Mouse (Mus musculus) forebrain, embryonic 14.5 days (tissue): ENCODE data around the gene Entpd8. TPM values are rescaled to one million over a fixed set of nuclear protein-coding genes. Genes with fewer than 3 reads are reported as not detected.

Experiments used
- ATAC-seq: fragments of 200-750 bp; cut with Nextera tagmentation; 2 replicates; pipeline ENCODE4 v1.8.0; 2017; ENCODE audit warnings: mild to moderate bottlenecking, moderate library complexity
- DNase-seq: peaks from one replicate; pipeline ENCODE4 v3.0.0-alpha.2; 2015; ENCODE audit warnings: low spot score
- H3K27ac ChIP-seq: fragments of 300-500 bp; sonication (generic); 2 replicates; pipeline ENCODE4 v1.5.1; 2014; ENCODE audit warnings: low read depth, mild to moderate bottlenecking, control low read depth, low read length, moderate library complexity
- H3K27me3 ChIP-seq: fragments of 300-500 bp; sonication (generic); replicated peaks from 2 replicates; pipeline ENCODE4 v1.6.1; 2014; ENCODE audit warnings: low read length, control low read depth, mixed read lengths; ENCODE audit not compliant: control insufficient read depth, insufficient read depth
- H3K36me3 ChIP-seq: fragments of 300-500 bp; sonication (generic); 2 replicates; pipeline ENCODE4 v1.6.1; 2014; ENCODE audit warnings: low read length, control low read depth; ENCODE audit not compliant: control insufficient read depth, insufficient read depth
- H3K4me1 ChIP-seq: fragments of 300-500 bp; sonication (generic); 2 replicates; pipeline ENCODE4 v1.6.1; 2014; ENCODE audit warnings: antibody characterized with exemption, low read length, control low read depth; ENCODE audit not compliant: control insufficient read depth, insufficient read depth
- H3K4me2 ChIP-seq: fragments of 300-500 bp; sonication (generic); 2 replicates; pipeline ENCODE4 v1.6.1; 2014; ENCODE audit warnings: mild to moderate bottlenecking, control low read depth, low read length
- H3K4me3 ChIP-seq: fragments of 300-500 bp; sonication (generic); 2 replicates; pipeline ENCODE4 v1.5.1; 2014; ENCODE audit warnings: low read depth, low read length, control low read depth
- H3K9ac ChIP-seq: fragments of 300-500 bp; sonication (generic); 2 replicates; pipeline ENCODE4 v1.6.1; 2014; ENCODE audit warnings: mild to moderate bottlenecking, low read length, control low read depth, moderate library complexity
- H3K9me3 ChIP-seq: fragments of 300-500 bp; sonication (generic); replicated peaks from 2 replicates; pipeline ENCODE4 v1.6.1; 2016; ENCODE audit warnings: low read length, control low read depth, mixed read lengths; ENCODE audit not compliant: control insufficient read depth
- WGBS: fragments of 180-500 bp; shearing (Covaris S2); extraction: QIAGEN DNeasy Blood & Tissue Kit; methylation state at CpG from one replicate; pipeline ENCODE4 v1.1.7; 2014; 5-methylcytosine and 5-hydroxymethylcytosine counted together
- polyA plus RNA-seq: library from polyadenylated mRNA; unstranded; fragments of >200 nt; fragmentation: Nextera tagmentation; extraction: Ambion mirVana; gene quantifications from 2 replicates; pipeline ENCODE4 v1.2.1, GENCODE M21; 2014

Gene Entpd8
- polyA plus RNA-seq, 1 experiment from 2014 or later = not detected

DNA sequence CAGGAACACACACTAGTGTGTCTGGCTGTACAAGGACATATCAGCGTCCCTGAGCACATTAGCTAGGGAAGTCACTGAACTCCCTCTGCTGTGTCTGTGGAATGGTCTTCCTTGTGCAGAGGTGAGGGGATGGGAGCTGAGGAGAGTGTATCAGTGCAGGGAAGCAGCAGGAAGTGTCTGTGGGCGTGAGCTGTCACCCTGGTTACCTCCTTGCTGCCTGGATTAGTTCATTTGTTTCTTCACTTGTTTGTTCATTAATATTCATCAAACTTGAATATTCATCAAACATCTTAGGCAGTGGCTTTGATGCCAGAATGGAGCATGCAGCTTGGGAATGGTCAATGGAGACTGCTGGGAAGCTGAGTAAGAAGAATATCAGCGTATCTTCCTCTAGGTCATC lies 19.6 kb downstream of the Entpd8 start:
- H3K27ac ChIP-seq = peak overlapping the region; percentile 28; the same call in 1 of the 2 replicates
- no peaks in the 10 kb centered on the region for H3K27me3 ChIP-seq
- no peaks in the 10 kb centered on the region for H3K36me3 ChIP-seq
- no peak overlapping the region for H3K4me2 ChIP-seq
- peak; percentile 52 for DNase-seq
- WGBS = 51% methylated on average over 3 of the region's 3 CpGs
- ATAC-seq = peak; percentile 59
- no peak overlapping the region for H3K9ac ChIP-seq
- H3K4me1 ChIP-seq = peaks cover 13% of the 10 kb centered on the region
- no peak overlapping the region for H3K4me3 ChIP-seq
- no peaks in the 10 kb centered on the region for H3K9me3 ChIP-seq

DNA sequence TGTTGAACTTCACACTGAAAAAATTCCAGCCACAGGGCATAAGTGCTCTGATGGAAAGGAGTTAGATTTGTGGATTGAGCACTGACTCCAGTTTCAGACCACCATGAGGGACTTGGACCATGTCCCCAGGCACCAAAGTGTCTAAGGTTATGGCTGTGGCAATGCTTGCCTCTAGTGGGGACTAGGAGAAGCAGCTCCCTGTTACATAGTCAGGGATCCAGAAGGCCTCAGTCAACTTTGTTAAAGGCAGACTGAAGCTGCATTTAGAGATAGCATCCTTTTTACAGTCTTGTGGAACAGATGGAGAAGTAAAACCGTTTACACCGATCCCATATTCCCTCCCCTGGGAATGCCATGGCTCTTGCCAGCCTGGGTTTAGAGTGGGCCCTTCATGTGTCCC lies 24.0 kb downstream of the Entpd8 start:
- WGBS = 87% methylated on average over 2 of the region's 2 CpGs
- Histone ChIP-seq H3K9me3 (no peaks in the 10 kb centered on the region), H3K4me1 (peaks cover 11% of the 10 kb centered on the region), H3K27me3 (no peaks in the 10 kb centered on the region), H3K27ac (no peak overlapping the region), H3K4me3 (no peak overlapping the region), H3K9ac (no peak overlapping the region), H3K4me2 (no peak overlapping the region), H3K36me3 (no peaks in the 10 kb centered on the region)
- ATAC-seq = no peak
- no peak for DNase-seq

DNA sequence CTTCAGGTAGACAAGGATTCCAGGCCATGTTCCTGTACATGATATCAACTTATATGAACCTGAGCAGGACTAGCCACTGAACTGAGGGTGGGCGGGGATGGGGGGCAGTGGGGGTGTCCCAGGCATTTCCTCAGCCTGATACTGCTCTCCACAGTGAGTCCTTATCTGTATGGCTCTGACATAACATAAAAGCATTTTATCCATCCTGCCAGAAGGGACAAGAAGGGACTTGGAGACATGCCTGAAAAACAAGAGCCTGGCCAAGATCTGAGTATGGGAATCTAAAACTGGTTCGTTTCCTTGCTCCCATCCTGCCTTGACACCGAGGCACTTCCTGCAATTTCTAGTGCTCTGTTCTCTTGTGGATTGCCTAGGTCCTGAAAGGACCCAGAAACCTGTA lies 25.9 kb downstream of the Entpd8 start:
- no peak overlapping the region for H3K9ac ChIP-seq
- no peaks in the 10 kb centered on the region for H3K4me1 ChIP-seq
- WGBS = 77% methylated on average over 3 of the region's 3 CpGs
- H3K27me3 ChIP-seq = no peaks in the 10 kb centered on the region
- no peak overlapping the region for H3K27ac ChIP-seq
- no peaks in the 10 kb centered on the region for H3K36me3 ChIP-seq
- H3K9me3 ChIP-seq = no peaks in the 10 kb centered on the region
- no peak overlapping the region for H3K4me2 ChIP-seq
- ATAC-seq (no peak), DNase-seq (no peak)
- no peak overlapping the region for H3K4me3 ChIP-seq

DNA sequence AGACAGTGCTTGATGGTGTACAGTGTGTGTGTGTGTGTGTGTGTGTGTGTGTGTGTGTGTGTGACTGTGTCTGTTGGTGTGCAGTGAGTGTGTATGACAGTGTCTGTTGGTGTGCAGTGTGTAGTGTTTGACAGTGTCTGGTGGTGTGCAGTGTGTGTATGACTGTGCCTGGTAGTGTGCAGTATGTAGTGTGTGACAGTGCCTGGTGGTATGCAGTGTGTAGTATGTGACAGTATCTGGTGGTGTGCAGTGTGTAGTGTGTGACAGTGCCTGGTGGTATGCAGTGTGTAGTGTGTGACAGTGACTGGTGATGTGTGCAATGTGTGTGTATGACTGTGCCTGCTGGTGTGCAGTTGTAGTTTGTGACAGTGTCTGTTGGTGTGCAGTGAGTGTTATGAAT lies 29.4 kb downstream of the Entpd8 start:
- Histone ChIP-seq H3K9me3 (0 out of 2 replicates have a peak, but pooled peaks cover 3% of the 10 kb centered on the region), H3K4me2 (no peak overlapping the region), H3K27me3 (no peaks in the 10 kb centered on the region), H3K4me1 (no peaks in the 10 kb centered on the region), H3K27ac (no peak overlapping the region), H3K4me3 (no peak overlapping the region), H3K36me3 (no peaks in the 10 kb centered on the region), H3K9ac (no peak overlapping the region)
- DNase-seq (no peak), ATAC-seq (no peak)

DNA sequence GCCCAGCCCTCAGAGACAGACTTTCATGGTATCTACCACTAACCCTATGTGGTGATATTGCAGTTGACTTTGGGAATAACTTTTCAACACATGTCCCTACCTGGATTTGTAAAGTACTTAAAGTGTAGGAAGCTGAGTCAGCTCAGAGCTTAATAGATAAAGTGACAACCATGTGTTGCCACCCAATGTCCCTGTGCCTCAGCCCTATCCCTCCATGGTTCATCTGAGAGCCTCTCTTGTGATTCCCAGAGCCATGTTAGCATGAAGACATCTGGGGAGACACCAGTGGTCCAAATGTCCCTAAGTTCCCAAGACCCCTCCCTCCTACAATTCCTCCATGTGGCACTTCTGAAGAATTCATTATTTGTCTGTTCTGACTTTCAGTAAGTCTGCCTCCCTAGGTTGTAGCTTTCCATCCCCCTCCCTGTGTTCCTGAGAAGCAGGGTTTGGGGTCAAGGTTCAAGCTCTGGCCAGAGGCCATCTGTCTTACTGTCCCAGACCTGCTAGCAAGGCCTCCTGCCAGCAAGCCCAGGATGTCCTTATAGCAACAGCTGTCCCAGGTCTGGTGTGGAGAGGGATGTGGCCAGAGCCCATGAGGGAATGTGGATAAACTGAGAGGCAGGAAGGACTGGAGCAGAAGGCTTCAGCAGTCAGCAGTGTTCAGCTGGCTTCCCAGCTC lies 30.5 kb downstream of the Entpd8 start:
- Histone ChIP-seq H3K4me2 (no peak overlapping the region), H3K27me3 (no peaks in the 10 kb centered on the region)
- DNase-seq = no peak

DNA sequence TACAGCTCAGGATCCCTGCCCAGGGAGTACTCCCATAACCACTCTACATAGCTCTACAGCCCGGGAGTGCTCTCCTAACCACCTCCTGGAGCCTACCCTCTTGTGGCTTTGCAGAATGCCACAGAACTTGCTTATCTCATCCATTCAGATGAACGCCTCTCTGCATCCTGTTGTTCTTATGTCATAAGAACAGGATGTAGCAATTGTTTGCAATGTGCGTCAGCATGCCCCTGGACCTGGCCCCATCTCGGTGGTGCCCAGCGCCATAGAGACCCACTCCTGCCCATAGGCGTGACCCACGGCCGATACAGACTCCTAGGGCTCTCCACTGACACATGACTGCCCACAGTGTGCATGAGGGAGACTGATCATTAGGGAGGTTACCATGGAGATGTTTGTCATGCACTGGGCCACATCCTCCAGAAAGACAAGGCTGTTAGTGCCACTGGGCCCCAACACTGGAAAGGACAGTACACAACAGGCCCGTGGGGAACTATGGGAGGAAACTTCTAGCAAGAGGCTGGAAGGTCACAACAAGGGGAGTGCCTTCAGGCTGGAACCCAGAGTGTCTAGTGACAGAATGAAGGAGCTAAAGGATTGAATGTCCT lies 31.2 kb downstream of the Entpd8 start:
- Histone ChIP-seq H3K9ac (no peak overlapping the region), H3K27ac (no peak overlapping the region), H3K27me3 (no peaks in the 10 kb centered on the region), H3K36me3 (no peaks in the 10 kb centered on the region), H3K9me3 (0 out of 2 replicates have a peak, but pooled peaks cover 3% of the 10 kb centered on the region), H3K4me2 (no peak overlapping the region), H3K4me3 (no peak overlapping the region), H3K4me1 (no peaks in the 10 kb centered on the region)
- 77% methylated on average over 9 of the region's 9 CpGs for WGBS
- ATAC-seq (no peak), DNase-seq (no peak)

More for the DNA sequence above, 30.5 kb downstream of the Entpd8 start:
- no peak overlapping the region for H3K9ac ChIP-seq
- H3K36me3 ChIP-seq = no peaks in the 10 kb centered on the region
- 0 out of 2 replicates have a peak, but pooled peaks cover 3% of the 10 kb centered on the region for H3K9me3 ChIP-seq
- ATAC-seq = no peak
- no peak overlapping the region for H3K27ac ChIP-seq
- H3K4me1 ChIP-seq = no peaks in the 10 kb centered on the region
- H3K4me3 ChIP-seq = no peak overlapping the region

DNA sequence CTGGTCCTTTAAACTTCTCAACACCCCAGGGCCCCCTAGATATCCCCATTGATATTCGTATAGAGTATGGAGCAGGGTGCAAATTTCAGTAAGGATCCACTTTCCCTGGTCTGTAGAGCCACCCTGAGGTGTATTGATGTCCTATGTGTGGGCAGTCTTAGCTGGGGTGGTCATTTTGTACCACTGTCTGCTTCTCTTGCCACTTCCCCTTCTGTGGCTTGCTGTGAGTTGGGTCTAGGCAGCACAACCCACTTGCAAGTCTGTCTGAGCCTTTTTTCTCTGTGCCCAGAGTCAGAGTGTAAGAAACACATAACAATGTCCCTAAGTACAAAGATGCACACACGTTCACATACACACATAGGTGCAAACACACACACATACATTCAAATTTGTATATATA lies 34.2 kb downstream of the Entpd8 start:
- Histone ChIP-seq H3K27me3 (no peaks in the 10 kb centered on the region), H3K9me3 (0 out of 2 replicates have a peak, but pooled peaks cover 3% of the 10 kb centered on the region), H3K4me1 (no peaks in the 10 kb centered on the region), H3K9ac (no peak overlapping the region), H3K36me3 (no peaks in the 10 kb centered on the region), H3K4me3 (no peak overlapping the region), H3K27ac (no peak overlapping the region), H3K4me2 (no peak overlapping the region)
- 87% methylated on average over 2 of the region's 2 CpGs for WGBS
- ATAC-seq (no peak), DNase-seq (no peak)

DNA sequence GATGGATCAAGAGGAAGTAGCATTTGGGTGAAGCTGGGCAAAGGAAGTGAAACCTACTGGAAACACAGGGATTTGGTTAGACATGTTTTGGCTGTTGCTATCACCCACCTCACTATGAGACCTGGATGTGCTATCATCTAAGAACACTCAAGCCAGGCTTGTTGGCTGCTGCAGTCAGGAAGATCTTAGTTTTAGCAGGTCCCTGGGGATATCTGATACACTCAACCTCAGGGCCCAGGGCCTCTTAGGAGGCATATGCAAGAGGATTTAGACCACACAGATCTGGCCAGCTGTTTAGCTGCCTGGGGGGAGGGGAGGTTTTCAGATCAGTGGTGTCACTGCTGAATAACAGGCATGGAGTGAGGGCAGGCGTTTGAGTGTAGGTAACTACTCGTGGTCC lies 35.3 kb downstream of the Entpd8 start:
- Histone ChIP-seq H3K27ac (no peak overlapping the region), H3K27me3 (no peaks in the 10 kb centered on the region), H3K4me1 (no peaks in the 10 kb centered on the region), H3K9me3 (0 out of 2 replicates have a peak, but pooled peaks cover 3% of the 10 kb centered on the region), H3K4me2 (no peak overlapping the region), H3K9ac (no peak overlapping the region), H3K36me3 (no peaks in the 10 kb centered on the region), H3K4me3 (no peak overlapping the region)
- 70% methylated on average over 2 of the region's 2 CpGs for WGBS
- DNase-seq (no peak), ATAC-seq (no peak)

DNA sequence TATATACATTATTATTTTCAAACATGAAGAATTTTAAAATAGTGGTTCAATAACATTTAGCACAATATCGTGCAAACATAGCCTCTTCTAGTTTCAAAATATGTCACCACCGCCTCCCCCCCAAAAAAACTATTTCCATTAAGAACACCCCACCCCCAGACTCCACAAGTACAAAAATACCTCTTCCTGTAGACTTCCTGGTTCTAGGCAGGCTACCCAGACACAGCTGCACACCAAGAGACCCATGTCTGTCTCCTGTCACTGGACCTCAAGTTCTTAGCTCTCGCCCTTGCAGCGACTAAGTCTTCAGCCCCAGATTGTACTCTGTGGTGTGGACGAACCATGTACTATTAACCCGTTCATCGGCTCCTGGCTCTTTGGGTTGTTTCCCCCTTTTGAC lies 40.9 kb downstream of the Entpd8 start:
- H3K4me2 ChIP-seq = no peak overlapping the region
- WGBS = 88% methylated on average over 7 of the region's 7 CpGs
- ATAC-seq (no peak), DNase-seq (no peak)
- H3K27ac ChIP-seq = no peak overlapping the region
- no peaks in the 10 kb centered on the region for H3K9me3 ChIP-seq
- H3K4me1 ChIP-seq = peaks cover 9% of the 10 kb centered on the region
- no peaks in the 10 kb centered on the region for H3K36me3 ChIP-seq
- no peak overlapping the region for H3K4me3 ChIP-seq
- no peaks in the 10 kb centered on the region for H3K27me3 ChIP-seq
- no peak overlapping the region for H3K9ac ChIP-seq
